Mouse (Mus musculus) bone marrow, adult 2 months (tissue): Measurements from ENCODE around the gene Trpm3. TPM values are rescaled to one million over a fixed set of nuclear protein-coding genes. Genes with fewer than 3 reads are reported as not detected.

ENCODE experiments used
- H3K27ac ChIP-seq: fragments of 200-500 bp; 2 replicates; pipeline ENCODE4 v1.5.1; 2012; ENCODE audit warnings: low read depth, mild to moderate bottlenecking, control low read depth, inconsistent platforms, low read length; ENCODE audit not compliant: control insufficient read depth, poor library complexity, insufficient read depth
- H3K4me1 ChIP-seq: fragments of 200-500 bp; 2 replicates; pipeline ENCODE4 v1.6.1; 2011; ENCODE audit warnings: low read length; ENCODE audit not compliant: control insufficient read depth, insufficient read depth
- H3K4me3 ChIP-seq: fragments of 200-500 bp; replicated peaks from 2 replicates; pipeline ENCODE3; 2011; ENCODE audit warnings: mild to moderate bottlenecking, low read depth, low read length, control low read depth; ENCODE audit not compliant: control insufficient read depth
- CTCF ChIP-seq: fragments of 200-500 bp; IDR thresholded peaks from 2 replicates; pipeline ENCODE4 v1.5.1; 2011; ENCODE audit warnings: low read length, control low read depth; ENCODE audit not compliant: control insufficient read depth, insufficient read depth
- POLR2A ChIP-seq: fragments of 200-500 bp; IDR thresholded peaks from 2 replicates; pipeline ENCODE4 v1.6.1; 2011; ENCODE audit warnings: low read depth, mild to moderate bottlenecking, control low read depth, low read length, borderline replicate concordance; ENCODE audit not compliant: control insufficient read depth
- WGBS: fragments of 180-500 bp; shearing (Covaris S2); methylation state at CpG from one replicate; pipeline ENCODE4 v1.1.7; 2018; 5-methylcytosine and 5-hydroxymethylcytosine counted together
- polyA plus RNA-seq: library from polyadenylated mRNA; stranded (reverse); fragments of >200 nt; gene quantifications from 2 replicates; pipeline ENCODE4 v1.2.4, GENCODE M21; 2011; ENCODE audit warnings: low replicate concordance; ENCODE audit not compliant: missing spikeins, insufficient read depth, insufficient read length

Trpm3 gene
- polyA plus RNA-seq, 1 experiment = 1.8 TPM

- Histone ChIP-seq H3K4me3 (no peak overlapping the region), H3K4me1 (no peaks in the 10 kb centered on the region; the same call in 1 of the 2 replicates), H3K27ac (no peak overlapping the region)
- 93% methylated on average over 2 of the region's 2 CpGs for WGBS
- no peak for TF ChIP-seq POLR2A
- no peak for TF ChIP-seq CTCF
Observed at GRCm38 (mm10) chr19:23038321-23038720, 899.5 kb downstream of the Trpm3 start.

- TF ChIP-seq CTCF (no peak), POLR2A (no peak)
Observed at GRCm38 (mm10) chr19:23041483-23042167, 902.8 kb downstream of the Trpm3 start.

GRCm38 (mm10) chr19:23042168-23042733, 903.4 kb downstream of the Trpm3 start:
- whole genome bisulfite sequencing = 70% methylated on average over 6 of the region's 6 CpGs
- no peak overlapping the region for H3K27ac ChIP-seq
- H3K4me1 ChIP-seq = no peaks in the 10 kb centered on the region; the same call in 1 of the 2 replicates
- no peak overlapping the region for H3K4me3 ChIP-seq
- TF ChIP-seq CTCF (no peak), POLR2A (no peak)

More at GRCm38 (mm10) chr19:23041483-23042167, 902.8 kb downstream of the Trpm3 start:
- no peaks in the 10 kb centered on the region; the same call in 1 of the 2 replicates for H3K4me1 ChIP-seq
- 82% methylated on average over 6 of the region's 6 CpGs for WGBS
- H3K27ac ChIP-seq = no peak overlapping the region
- H3K4me3 ChIP-seq = no peak overlapping the region

GRCm38 (mm10) chr19:23043699-23044098, 904.9 kb downstream of the Trpm3 start:
- H3K4me3 ChIP-seq = no peak overlapping the region
- no peak overlapping the region for H3K27ac ChIP-seq
- TF ChIP-seq POLR2A = no peak
- H3K4me1 ChIP-seq = no peaks in the 10 kb centered on the region
